Mouse (Mus musculus) common myeloid progenitor, adult 5-6 weeks (primary cell): Measurements from ENCODE around the gene Lrrn2. TPM values are rescaled to one million over a fixed set of nuclear protein-coding genes. Genes with fewer than 3 reads are reported as not detected.
"Not testable (repeated sequence)": the region's sequence is repeated elsewhere in the genome, so short reads cannot be mapped to it uniquely, and the experiment has no call there.

ENCODE experiments used
- ATAC-seq: replicated peaks from 2 replicates; pipeline ENCODE4 v1.8.0; 2016; ENCODE audit warnings: low read depth, mild to moderate bottlenecking, moderate TSS enrichment, inconsistent platforms; ENCODE audit not compliant: poor library complexity, severe bottlenecking
- total RNA-seq: library from RNA; stranded (forward); fragments of 200-1000, 187-1606 nt; gene quantifications from 2 replicates; pipeline ENCODE4 v1.2.3, GENCODE M21; 2017

Lrrn2 gene
- total RNA-seq, 1 experiment from 2014 or later: not detected

- no peak for ATAC-seq
These were observed 45.2 kb downstream of the Lrrn2 start for GRCm38 (mm10) chr1:132925270-132925669.

- ATAC-seq: no peak
These were observed 48.2 kb downstream of the Lrrn2 start for GRCm38 (mm10) chr1:132928032-132928906.

GRCm38 (mm10) chr1:132928907-132929250 lies 48.8 kb downstream of the Lrrn2 start:
- no peak for ATAC-seq

- no peak for ATAC-seq
These were observed 50.2 kb downstream of the Lrrn2 start for GRCm38 (mm10) chr1:132930291-132930690.

- ATAC-seq: no peak
These were observed 52.3 kb downstream of the Lrrn2 start for GRCm38 (mm10) chr1:132932421-132932820.

- ATAC-seq: no peak
These were observed 54.8 kb downstream of the Lrrn2 start for GRCm38 (mm10) chr1:132934856-132935255.

GRCm38 (mm10) chr1:132937296-132938030 lies 57.4 kb downstream of the Lrrn2 start:
- ATAC-seq: no peak

GRCm38 (mm10) chr1:132938975-132939374 lies 58.9 kb downstream of the Lrrn2 start:
- ATAC-seq: no peak

- ATAC-seq: no peak
These were observed 65.8 kb downstream of the Lrrn2 start for GRCm38 (mm10) chr1:132945826-132946225.

- no peak for ATAC-seq
These were observed 67.7 kb downstream of the Lrrn2 start for GRCm38 (mm10) chr1:132947811-132948210.

GRCm38 (mm10) chr1:132956809-132957208 lies 76.7 kb downstream of the Lrrn2 start:
- no peak for ATAC-seq

- ATAC-seq: no peak
These were observed 81.7 kb downstream of the Lrrn2 start for GRCm38 (mm10) chr1:132961751-132962150.

GRCm38 (mm10) chr1:132964106-132964505 lies 84.0 kb downstream of the Lrrn2 start:
- no peak for ATAC-seq

GRCm38 (mm10) chr1:132964691-132965090 lies 84.6 kb downstream of the Lrrn2 start:
- no peak for ATAC-seq

- ATAC-seq: peak; percentile 71
These were observed 88.6 kb downstream of the Lrrn2 start for GRCm38 (mm10) chr1:132968659-132969058.

GRCm38 (mm10) chr1:132977402-132977801 lies 97.3 kb downstream of the Lrrn2 start:
- no peak for ATAC-seq

GRCm38 (mm10) chr1:132981232-132981631 lies 101.2 kb downstream of the Lrrn2 start:
- ATAC-seq: no peak

GRCm38 (mm10) chr1:132982728-132983127 lies 102.7 kb downstream of the Lrrn2 start:
- peak; percentile 91 for ATAC-seq

- ATAC-seq: not testable (repeated sequence)
These were observed 108.7 kb downstream of the Lrrn2 start for GRCm38 (mm10) chr1:132988556-132989459.
